ENCODE assay signal across 12 mouse cellular contexts in genomic region chr13:37297886-37298285, GRCm38 (mm10).
"Had no signal": no experiment of that assay in that cellular context is flagged by ENCODE, and none has a peak within 500 bp of the region (broad histone marks: within the 10 kb centered on the region; RNA-seq: fewer than 3 reads in every experiment).

No protein-coding gene starts in this region.

- DNase-seq: kidney, postnatal 25 days; lung, adult 18-20 months; retina, postnatal 1 day; right cerebral cortex, postnatal 4 days; spleen, adult 18-20 months; thymus, adult 2 months; thymus, postnatal 25 days had no signal

- H3K9me3 ChIP-seq: limb, embryonic 13.5 days; midbrain, embryonic 13.5 days; neural tube, embryonic 13.5 days; stomach, embryonic 15.5 days had no signal

- H3K27me3 ChIP-seq: limb, embryonic 13.5 days; midbrain, embryonic 13.5 days; neural tube, embryonic 13.5 days; stomach, embryonic 15.5 days had no signal

- ATAC-seq: midbrain, embryonic 13.5 days had no signal

- H3K9ac ChIP-seq: limb, embryonic 13.5 days; liver, embryonic 14.5 days; midbrain, embryonic 13.5 days; neural tube, embryonic 13.5 days; stomach, embryonic 15.5 days had no signal

- H3K4me1 ChIP-seq: neural tube, embryonic 13.5 days; stomach, embryonic 15.5 days had no signal

- H3K4me2 ChIP-seq: limb, embryonic 13.5 days; midbrain, embryonic 13.5 days; neural tube, embryonic 13.5 days; stomach, embryonic 15.5 days had no signal

- H3K36me3 ChIP-seq: limb, embryonic 13.5 days; midbrain, embryonic 13.5 days; neural tube, embryonic 13.5 days; stomach, embryonic 15.5 days had no signal

- H3K27ac ChIP-seq: limb, embryonic 13.5 days; liver, embryonic 14.5 days; midbrain, embryonic 13.5 days; neural tube, embryonic 13.5 days; stomach, embryonic 15.5 days had no signal

- H3K4me3 ChIP-seq: limb, embryonic 13.5 days; midbrain, embryonic 13.5 days; neural tube, embryonic 13.5 days; stomach, embryonic 15.5 days had no signal
